ENCODE assay signal across 29 mouse cellular contexts in the genomic region with DNA sequence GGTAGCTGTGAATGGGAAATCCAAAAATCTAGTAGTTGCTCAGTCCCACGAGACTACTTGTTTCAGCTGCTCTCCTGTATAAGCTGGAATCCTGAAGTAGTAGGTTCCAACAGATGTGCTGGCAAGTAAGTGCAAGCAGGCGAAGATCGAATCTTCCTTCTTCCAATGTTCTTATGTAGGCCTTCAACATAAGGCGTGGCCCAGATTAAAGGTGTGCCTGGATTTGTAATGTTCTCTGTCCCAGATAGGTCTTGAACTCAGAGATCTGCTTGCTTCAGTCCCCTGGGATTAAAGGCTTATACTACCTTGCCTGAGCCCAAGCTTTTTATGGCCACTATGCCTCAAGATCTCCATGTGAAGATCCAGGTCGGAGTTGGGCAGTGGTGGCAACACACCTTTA. TPM values are rescaled to one million over a fixed set of nuclear protein-coding genes. Genes with fewer than 3 reads are reported as not detected.
"Had no signal": no experiment of that assay in that cellular context is flagged by ENCODE, and none has a peak within 500 bp of the region (broad histone marks: within the 10 kb centered on the region; RNA-seq: fewer than 3 reads in every experiment).

TSS of gene D7Ertd443e (minus strand) at position 101 of the 400 bp plus-strand sequence.

- H3K36me3 ChIP-seq: embryonic facial prominence, embryonic 10.5 days; embryonic facial prominence, embryonic 12.5 days; embryonic facial prominence, embryonic 13.5 days; embryonic facial prominence, embryonic 15.5 days; forebrain, embryonic 10.5 days; forebrain, embryonic 12.5 days; forebrain, embryonic 15.5 days had no signal

- DNase-seq: cerebellum, adult 8-10 months; cerebellum, adult 9-10 months; cerebellum, adult 9-11 months; cerebellum, postnatal 10 days; cerebellum, postnatal 14 days; cerebellum, postnatal 25 days; cerebellum, postnatal 36 days; embryo, embryonic 11 days; forebrain, postnatal 0 days; gastrocnemius, adult 2 months; gastrocnemius, postnatal 10 days; gastrocnemius, postnatal 14 days; gastrocnemius, postnatal 25 days; gastrocnemius, postnatal 36 days; heart, adult 11 months; heart, adult 18-20 months; heart, adult 2 months had no signal

- H3K4me1 ChIP-seq: embryonic facial prominence, embryonic 10.5 days; embryonic facial prominence, embryonic 12.5 days; forebrain, embryonic 10.5 days; forebrain, embryonic 12.5 days had no signal

- H3K27me3 ChIP-seq: embryonic facial prominence, embryonic 12.5 days; embryonic facial prominence, embryonic 13.5 days; embryonic facial prominence, embryonic 15.5 days; forebrain, embryonic 12.5 days; forebrain, embryonic 13.5 days; forebrain, embryonic 15.5 days had no signal

- H3K27ac ChIP-seq: embryonic facial prominence, embryonic 10.5 days; embryonic facial prominence, embryonic 12.5 days; embryonic facial prominence, embryonic 13.5 days; embryonic facial prominence, embryonic 15.5 days; forebrain, embryonic 10.5 days; forebrain, embryonic 12.5 days; forebrain, embryonic 13.5 days; forebrain, embryonic 15.5 days; gastrocnemius, adult 2 months; heart, adult 2 months had no signal

- H3K4me3 ChIP-seq: embryonic facial prominence, embryonic 10.5 days; embryonic facial prominence, embryonic 12.5 days; embryonic facial prominence, embryonic 13.5 days; embryonic facial prominence, embryonic 15.5 days; erythroblast, embryonic 14.5 days; forebrain, embryonic 10.5 days; forebrain, embryonic 12.5 days; forebrain, embryonic 13.5 days; forebrain, embryonic 15.5 days; gastrocnemius, adult 2 months; heart, adult 2 months had no signal

RNA-seq across cellular contexts. Expression of gene D7Ertd443e, which starts in this region (rescaled TPM):
- polyA plus RNA-seq: erythroblast, embryonic 14.5 days; forebrain, embryonic 10.5 days; forebrain, embryonic 11.5 days; forebrain, embryonic 12.5 days; forebrain, embryonic 14.5 days; forebrain, embryonic 15.5 days; forebrain, embryonic 16.5 days had no signal
